Mouse (Mus musculus): ENCODE measurements around the gene Mrpl22. TPM values are rescaled to one million over a fixed set of nuclear protein-coding genes. Genes with fewer than 3 reads are reported as not detected.
"Not testable (repeated sequence)": the region's sequence is repeated elsewhere in the genome, so short reads cannot be mapped to it uniquely, and the experiment has no call there.

Gene Mrpl22
- polyA plus RNA-seq, 1 experiment from 2014 or later, result 103 TPM

- not testable (repeated sequence) for H3K4me2 ChIP-seq; H3K9ac ChIP-seq; H3K27me3 ChIP-seq (replicated peaks); H3K36me3 ChIP-seq; H3K4me3 ChIP-seq; ATAC-seq (ENCODE audit: extremely low read depth, insufficient number of reproducible peaks, low FRiP score, low TSS enrichment); H3K27ac ChIP-seq (replicated peaks); H3K9me3 ChIP-seq
- peaks cover 22% of the 10 kb centered on the region for H3K4me1 ChIP-seq
- 77% methylated on average over 2 of the region's 2 CpGs for WGBS
Measured at GRCm38 (mm10) chr11:58228021-58228420, 56.6 kb downstream of the Mrpl22 start.

Other genes starting within 250 kb of the Mrpl22 start
- gene Larp1, start 162.6 kb upstream of the Mrpl22 start, polyA plus RNA-seq (2015; fragmentation: Nextera tagmentation; extraction: Ambion mirVana), result 11.7 and 12.8 TPM in 2 replicates
- gene Gm12248, start 78.5 kb upstream of the Mrpl22 start, polyA plus RNA-seq (2015; fragmentation: Nextera tagmentation; extraction: Ambion mirVana), result not detected in 2 replicates
- 64.9 and 71.1 TPM in 2 replicates for gene Cnot8, start 67.5 kb upstream of the Mrpl22 start, polyA plus RNA-seq (2015; fragmentation: Nextera tagmentation; extraction: Ambion mirVana)
- 13.5 and 13.9 TPM in 2 replicates for gene Gemin5, start 3.1 kb upstream of the Mrpl22 start, polyA plus RNA-seq (2015; fragmentation: Nextera tagmentation; extraction: Ambion mirVana)
- 4.4 and 5.0 TPM in 2 replicates for gene Igtp, start 27.9 kb downstream of the Mrpl22 start, polyA plus RNA-seq (2015; fragmentation: Nextera tagmentation; extraction: Ambion mirVana)
- gene Irgm2, start 28.0 kb downstream of the Mrpl22 start, polyA plus RNA-seq (2015; fragmentation: Nextera tagmentation; extraction: Ambion mirVana), result 2.9 and 3.6 TPM in 2 replicates
- gene 4930438A08Rik, start 103.1 kb downstream of the Mrpl22 start, polyA plus RNA-seq (2015; fragmentation: Nextera tagmentation; extraction: Ambion mirVana), result not detected in 2 replicates
- 12.4 and 15.5 TPM in 2 replicates for gene Zfp692, start 135.4 kb downstream of the Mrpl22 start, polyA plus RNA-seq (2015; fragmentation: Nextera tagmentation; extraction: Ambion mirVana)
- gene Zfp672, start 158.7 kb downstream of the Mrpl22 start, polyA plus RNA-seq (2015; fragmentation: Nextera tagmentation; extraction: Ambion mirVana), result 27.7 and 28.6 TPM in 2 replicates
- gene Sh3bp5l, start 159.1 kb downstream of the Mrpl22 start, polyA plus RNA-seq (2015; fragmentation: Nextera tagmentation; extraction: Ambion mirVana), result 24.0 and 25.3 TPM in 2 replicates
- not detected in 2 replicates for gene Lypd8, start 207.4 kb downstream of the Mrpl22 start, polyA plus RNA-seq (2015; fragmentation: Nextera tagmentation; extraction: Ambion mirVana)
- not detected in 2 replicates for gene 1810065E05Rik, start 249.4 kb downstream of the Mrpl22 start, polyA plus RNA-seq (2015; fragmentation: Nextera tagmentation; extraction: Ambion mirVana)

Data from heart, embryonic 13.5 days (tissue).